Mouse (Mus musculus) liver, embryonic 14.5 days (tissue): ENCODE measurements around the gene Gale.

Source experiments
- CTCF ChIP-seq: IDR thresholded peaks from 2 replicates; pipeline ENCODE4 v1.5.1; 2016; ENCODE audit warnings: antibody characterized with exemption, low read depth, control low read depth
- EP300 ChIP-seq: IDR thresholded peaks from 2 replicates; pipeline ENCODE4 v1.6.1; 2016; ENCODE audit warnings: antibody characterized with exemption, low read depth

- TF ChIP-seq CTCF (peak; percentile 99), EP300 (no peak)
Observed at GRCm38 (mm10) chr4:135954241-135954640, 9.3 kb upstream of the Gale start.
